In the genomic region with DNA sequence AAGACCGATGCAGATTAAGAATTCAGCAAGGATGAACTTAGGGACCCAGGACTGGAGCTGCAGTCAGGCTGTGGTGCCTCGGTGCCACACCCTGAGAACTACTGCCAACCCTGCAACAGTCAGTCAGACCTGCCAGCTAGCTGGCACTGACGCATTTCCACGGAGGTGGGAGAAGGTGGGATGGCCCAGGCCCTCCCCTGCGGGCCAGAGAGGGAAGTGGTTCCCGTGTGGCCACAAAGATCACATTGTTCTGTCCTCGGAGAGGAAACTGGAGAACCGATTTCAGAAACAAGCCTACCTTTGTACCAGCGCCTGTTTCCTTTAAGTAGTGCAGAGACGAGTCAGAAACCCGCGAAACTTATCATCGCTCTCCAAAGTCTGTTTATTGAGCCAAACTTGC, we compare ENCODE assay signal across 9 mouse cellular contexts. TPM values are rescaled to one million over a fixed set of nuclear protein-coding genes. Genes with fewer than 3 reads are reported as not detected.
A peak's percentile ranks its signal among the peaks of the same experiment; 100 is the strongest.
DNase-seq lines count a peak whose midpoint lies in the region; ATAC-seq and TF ChIP-seq lines count a peak whose summit lies in the region.
"Had no signal": no experiment of that assay in that cellular context is flagged by ENCODE, and none has a peak within 500 bp of the region (broad histone marks: within the 10 kb centered on the region; RNA-seq: fewer than 3 reads in every experiment).

No protein-coding gene starts in this region.

- peak; percentile 68 for DNase-seq in adrenal gland, adult 2 months
- DNase-seq in adrenal gland, adult 8-10 months = no peak
- DNase-seq in kidney, postnatal 14 days = peak; percentile 64
- no peak for DNase-seq in urinary bladder, adult 2 months (ENCODE audit: low spot score)
- DNase-seq in gastrocnemius, postnatal 10 days = no peak

- ATAC-seq in heart, embryonic 11.5 days (replicated peaks; ENCODE audit: insufficient number of reproducible peaks, low FRiP score, low TSS enrichment) = no peak
- ATAC-seq in megakaryocyte-erythroid progenitor cell, adult 5-6 weeks (replicated peaks; ENCODE audit: low FRiP score, low TSS enrichment, poor library complexity, severe bottlenecking) = peak; percentile 63

- no peaks in the 10 kb centered on the region for H3K27me3 ChIP-seq in E14TG2a.4 (ENCODE audit: insufficient read depth, low read length)
- H3K27me3 ChIP-seq in heart, embryonic 11.5 days (ENCODE audit: control insufficient read depth, insufficient read depth, low read length) = no peaks in the 10 kb centered on the region

- H3K4me3 ChIP-seq in E14TG2a.4 (replicated peaks; ENCODE audit: low read length) = peak overlapping the region; percentile 39
- no peak overlapping the region for H3K4me3 ChIP-seq in heart, embryonic 11.5 days (ENCODE audit: low read depth, low read length)
- H3K4me3 ChIP-seq: erythroblast, embryonic 14.5 days had no signal

- peak overlapping the region; percentile 73 for H3K27ac ChIP-seq in heart, embryonic 11.5 days (ENCODE audit: low read depth, low read length)

- TF ChIP-seq CTCF in E14TG2a.4 (conservative IDR thresholded peaks at IDR 0.05; ENCODE audit: low read length) = no peak

- 50% methylated on average over 13 of the region's 13 CpGs for WGBS in heart, embryonic 11.5 days (ENCODE audit: insufficient replicate concordance)

- peaks cover 37% of the 10 kb centered on the region for H3K4me1 ChIP-seq in E14TG2a.4 (replicated peaks; ENCODE audit: low read depth, low read length)
- peaks cover 36% of the 10 kb centered on the region for H3K4me1 ChIP-seq in heart, embryonic 11.5 days (ENCODE audit: control insufficient read depth, insufficient read depth, low read length)

- H3K9me3 ChIP-seq in E14TG2a.4 (ENCODE audit: low read length) = peaks cover 8% of the 10 kb centered on the region
- no peaks in the 10 kb centered on the region for H3K9me3 ChIP-seq in heart, embryonic 11.5 days (replicated peaks; ENCODE audit: control insufficient read depth, low read length)

- H3K9ac ChIP-seq in heart, embryonic 11.5 days (ENCODE audit: low read depth, low read length) = no peak overlapping the region

- H3K36me3 ChIP-seq in E14TG2a.4 (ENCODE audit: insufficient read depth, low read length) = peaks cover 22% of the 10 kb centered on the region
- H3K36me3 ChIP-seq in heart, embryonic 11.5 days (ENCODE audit: control insufficient read depth, insufficient read depth, low read length) = peaks cover 4% of the 10 kb centered on the region; the same call in 1 of the 2 replicates

- H3K4me2 ChIP-seq in heart, embryonic 11.5 days = peak overlapping the region; percentile 25

RNA-seq across cellular contexts. Expression of a gene that starts 17.3 kb away (rescaled TPM):
- 100 to 1,000 TPM in 1 of 2 experiments, 10 to 100 TPM in 1; 92.7 to 111 TPM for total RNA-seq in adrenal gland, adult 2 months (2021)
- 103 and 113 TPM in 2 replicates for polyA plus RNA-seq in adrenal gland, adult 2 months (2012; rRNA removed)
- total RNA-seq in adrenal gland, adult 8-10 months (2022) = 100 to 1,000 TPM in 3 of 4 experiments, 10 to 100 TPM in 1; 99.3 to 161 (median 120) TPM
- 4.6 and 5.3 TPM in 2 replicates for polyA plus RNA-seq in heart, embryonic 11.5 days (2014; fragmentation: Nextera tagmentation; extraction: Ambion mirVana)
- total RNA-seq in megakaryocyte-erythroid progenitor cell, adult 5-6 weeks (2014; fragmentation: Nextera tagmentation) = 7.9 and 10.2 TPM in 2 replicates
- 4.3 and 5.4 TPM in 2 replicates for total RNA-seq in megakaryocyte-erythroid progenitor cell, adult 5-6 weeks (2017)
- 7.3 and 18.1 TPM in 2 replicates for polyA plus RNA-seq in urinary bladder, adult 2 months (2012; rRNA removed)
- total RNA-seq in gastrocnemius, postnatal 10 days (2021) = 10 to 100 TPM; 40.7 to 44.1 TPM

RNA-seq across cellular contexts. Expression of a gene that starts 39.0 kb away (rescaled TPM):
- 10 to 100 TPM; 27.9 to 37.8 TPM for total RNA-seq in adrenal gland, adult 2 months (2021)
- polyA plus RNA-seq in adrenal gland, adult 2 months (2012; rRNA removed) = 43.3 and 46.3 TPM in 2 replicates
- total RNA-seq in adrenal gland, adult 8-10 months (2022) = 10 to 100 TPM; 29.1 to 42.7 (median 32.1) TPM
- polyA plus RNA-seq in heart, embryonic 11.5 days (2014; fragmentation: Nextera tagmentation; extraction: Ambion mirVana) = 30.3 and 33.6 TPM in 2 replicates
- 24.0 and 24.9 TPM in 2 replicates for total RNA-seq in megakaryocyte-erythroid progenitor cell, adult 5-6 weeks (2014; fragmentation: Nextera tagmentation)
- total RNA-seq in megakaryocyte-erythroid progenitor cell, adult 5-6 weeks (2017) = 3.2 and 9.0 TPM in 2 replicates
- 41.8 and 42.9 TPM in 2 replicates for polyA plus RNA-seq in urinary bladder, adult 2 months (2012; rRNA removed)
- 10 to 100 TPM; 19.5 to 26.6 TPM for total RNA-seq in gastrocnemius, postnatal 10 days (2021)

Comparison
In these comparisons a context has a peak if more than half of its experiments do, and no peak if none do; other contexts are left out.
1. DNase-seq: peak in adrenal gland, adult 2 months (single experiment) and kidney, postnatal 14 days (single experiment); none in adrenal gland, adult 8-10 months (single experiment), urinary bladder, adult 2 months (single experiment) and gastrocnemius, postnatal 10 days (single experiment).